Mouse (Mus musculus) lung, adult 2 months (tissue): ENCODE results near the gene Ubr3.

Experiments used
- CTCF ChIP-seq: fragments of 200-500 bp; IDR thresholded peaks from 2 replicates; pipeline ENCODE4 v1.5.1; 2011; ENCODE audit warnings: mild to moderate bottlenecking, low read length, control low read depth; ENCODE audit not compliant: insufficient read depth
- POLR2A ChIP-seq: fragments of 200-500 bp; IDR thresholded peaks from 2 replicates; pipeline ENCODE4 v1.6.1; 2011; ENCODE audit warnings: low read depth, mild to moderate bottlenecking, control low read depth, low read length, borderline replicate concordance; ENCODE audit errors: extremely low read depth

DNA sequence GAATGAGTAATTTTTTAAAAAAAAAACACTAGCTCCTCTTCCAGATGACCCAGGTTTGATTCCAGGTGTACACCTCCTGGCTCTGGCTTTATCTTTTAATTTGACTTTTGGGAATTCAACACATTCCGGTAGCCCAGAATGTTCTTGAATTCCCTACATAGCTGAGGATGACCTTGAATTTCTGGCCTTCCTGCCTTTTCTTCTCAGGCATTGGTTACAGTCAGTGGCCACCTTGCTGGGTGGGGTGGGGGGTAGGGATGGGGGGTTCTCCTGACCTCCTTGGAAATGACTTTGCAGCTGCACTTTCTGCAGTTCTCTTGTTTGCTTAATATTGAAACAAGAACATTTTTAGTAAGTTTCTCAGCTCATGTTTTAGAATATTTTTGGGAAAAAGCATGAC lies 3.9 kb upstream of the Ubr3 start:
- no peak for TF ChIP-seq CTCF
- no peak for TF ChIP-seq POLR2A
